Mouse (Mus musculus): Measurements from ENCODE around the gene Ptpn5. TPM values are rescaled to one million over a fixed set of nuclear protein-coding genes. Genes with fewer than 3 reads are reported as not detected.

Gene Ptpn5
- polyA plus RNA-seq, 1 experiment: 0.61 TPM

DNA sequence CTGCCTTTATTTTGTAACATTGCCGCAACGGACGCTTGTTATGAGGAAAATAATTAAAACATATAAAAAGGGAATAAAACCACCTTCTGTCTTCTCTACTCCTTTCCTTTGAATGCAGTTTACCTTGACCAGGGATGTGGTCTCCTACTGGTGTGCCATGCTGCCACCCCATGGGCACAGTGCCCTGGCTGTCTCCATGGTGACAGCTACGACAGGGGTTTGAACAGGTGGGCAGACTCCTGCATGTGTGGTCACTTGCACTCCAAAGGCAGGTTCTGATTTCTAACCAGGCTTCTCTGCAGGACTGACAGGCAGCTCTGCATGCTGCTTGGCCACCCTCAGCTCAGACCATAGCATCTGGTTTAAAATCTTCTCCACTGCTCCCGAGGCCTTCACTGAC lies 21.4 kb downstream of the Ptpn5 start:
- Histone ChIP-seq H3K36me3 (ENCODE audit: control insufficient read depth, insufficient read depth, low read length) (no peaks in the 10 kb centered on the region), H3K27ac (ENCODE audit: insufficient read depth, low read depth, low read length) (no peak overlapping the region), H3K4me3 (ENCODE audit: insufficient read depth, low read depth, low read length) (no peak overlapping the region), H3K4me1 (ENCODE audit: control insufficient read depth, insufficient read depth, low read length) (no peaks in the 10 kb centered on the region), H3K27me3 (replicated peaks; ENCODE audit: control insufficient read depth, insufficient read depth, low read length) (no peaks in the 10 kb centered on the region)
- whole genome bisulfite sequencing: 85% methylated on average over 5 of the region's 5 CpGs
- no peak for DNase-seq
- no peak for TF ChIP-seq POLR2A (IDR thresholded peaks at IDR 0.05; ENCODE audit: low read depth, low read length)
- no peak for TF ChIP-seq CTCF (conservative IDR thresholded peaks at IDR 0.05; ENCODE audit: insufficient read depth, insufficient read length, low read depth, low read length)

DNA sequence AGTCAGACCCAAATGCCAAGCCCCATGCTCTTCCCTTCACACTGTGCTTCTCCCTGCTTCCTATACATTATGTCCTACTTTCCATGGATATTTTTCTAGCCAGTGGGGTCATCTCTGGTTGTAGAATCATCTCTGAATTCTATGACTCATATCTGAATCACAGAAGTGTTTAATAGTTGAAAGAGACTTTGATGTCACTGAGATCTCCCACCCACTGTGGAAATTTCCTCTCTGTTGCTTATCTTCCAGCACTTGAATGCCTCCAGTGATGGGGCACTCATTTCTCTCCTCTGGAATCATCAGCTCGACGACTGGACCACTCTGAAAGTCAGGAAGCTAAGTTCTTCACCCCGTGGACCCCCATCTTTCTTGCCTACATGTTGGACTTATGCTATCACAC lies 22.4 kb downstream of the Ptpn5 start:
- no peak for TF ChIP-seq CTCF (conservative IDR thresholded peaks at IDR 0.05; ENCODE audit: insufficient read depth, insufficient read length, low read depth, low read length)
- no peak for TF ChIP-seq POLR2A (IDR thresholded peaks at IDR 0.05; ENCODE audit: low read depth, low read length)
- Histone ChIP-seq H3K27ac (ENCODE audit: insufficient read depth, low read depth, low read length) (no peak overlapping the region), H3K27me3 (replicated peaks; ENCODE audit: control insufficient read depth, insufficient read depth, low read length) (no peaks in the 10 kb centered on the region), H3K4me1 (ENCODE audit: control insufficient read depth, insufficient read depth, low read length) (no peaks in the 10 kb centered on the region), H3K36me3 (ENCODE audit: control insufficient read depth, insufficient read depth, low read length) (no peaks in the 10 kb centered on the region), H3K4me3 (ENCODE audit: insufficient read depth, low read depth, low read length) (no peak overlapping the region)
- DNase-seq: no peak
- 71% methylated on average over 3 of the region's 3 CpGs for WGBS

DNA sequence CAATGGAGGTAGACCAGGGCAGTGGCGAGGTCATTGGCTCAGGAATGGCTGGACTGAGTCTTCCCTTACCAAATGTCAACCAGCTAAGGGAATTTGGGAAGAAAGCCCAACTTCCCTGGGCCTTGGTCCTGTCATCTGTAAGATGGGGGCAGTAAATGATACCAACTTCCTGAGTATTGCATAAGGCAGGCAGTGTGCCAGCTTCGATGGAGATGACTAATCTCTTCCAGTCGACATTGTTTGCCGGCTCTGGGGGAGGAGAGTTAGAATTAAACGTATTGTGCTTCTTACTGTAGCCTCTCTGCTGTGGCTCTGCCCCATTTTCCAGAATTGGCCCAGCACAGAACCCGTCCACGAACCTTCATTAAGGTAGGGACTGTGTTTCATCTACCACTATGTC lies 23.0 kb downstream of the Ptpn5 start:
- no peak for TF ChIP-seq POLR2A (IDR thresholded peaks at IDR 0.05; ENCODE audit: low read depth, low read length)
- no peak for TF ChIP-seq CTCF (conservative IDR thresholded peaks at IDR 0.05; ENCODE audit: insufficient read depth, insufficient read length, low read depth, low read length)
- Histone ChIP-seq H3K4me3 (ENCODE audit: insufficient read depth, low read depth, low read length) (no peak overlapping the region), H3K27me3 (replicated peaks; ENCODE audit: control insufficient read depth, insufficient read depth, low read length) (no peaks in the 10 kb centered on the region), H3K27ac (ENCODE audit: insufficient read depth, low read depth, low read length) (no peak overlapping the region), H3K36me3 (ENCODE audit: control insufficient read depth, insufficient read depth, low read length) (no peaks in the 10 kb centered on the region), H3K4me1 (ENCODE audit: control insufficient read depth, insufficient read depth, low read length) (no peaks in the 10 kb centered on the region)
- 62% methylated on average over 7 of the region's 7 CpGs for WGBS
- DNase-seq: no peak

DNA sequence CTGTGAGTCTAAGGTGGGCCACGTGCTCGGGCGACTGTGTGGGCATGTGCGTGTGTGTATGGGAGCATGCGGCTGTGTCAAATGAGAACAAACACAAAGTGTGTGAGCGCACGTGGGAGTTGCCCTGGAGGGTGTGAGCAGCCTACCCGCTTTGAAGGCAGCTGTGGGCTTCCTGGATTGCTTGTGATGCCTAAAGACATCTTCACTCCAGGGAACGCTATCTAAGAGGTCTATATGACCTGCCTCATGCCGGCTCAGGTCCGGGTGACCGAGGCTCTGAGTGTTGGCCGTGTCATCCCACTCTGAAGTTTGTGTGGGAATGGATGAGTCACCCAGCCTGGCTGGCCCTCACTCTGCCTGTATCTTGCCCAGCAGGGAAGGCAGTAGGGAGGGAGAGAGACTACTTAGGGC lies 24.7 kb downstream of the Ptpn5 start:
- H3K4me1 ChIP-seq (ENCODE audit: control insufficient read depth, insufficient read depth, low read length): no peaks in the 10 kb centered on the region
- H3K4me3 ChIP-seq (ENCODE audit: insufficient read depth, low read depth, low read length): no peak overlapping the region
- 59% methylated on average over 13 of the region's 13 CpGs for WGBS
- no peak overlapping the region for H3K27ac ChIP-seq (ENCODE audit: insufficient read depth, low read depth, low read length)
- TF ChIP-seq CTCF (conservative IDR thresholded peaks at IDR 0.05; ENCODE audit: insufficient read depth, insufficient read length, low read depth, low read length): no peak
- TF ChIP-seq POLR2A (IDR thresholded peaks at IDR 0.05; ENCODE audit: low read depth, low read length): no peak
- no peaks in the 10 kb centered on the region for H3K36me3 ChIP-seq (ENCODE audit: control insufficient read depth, insufficient read depth, low read length)
- H3K27me3 ChIP-seq (replicated peaks; ENCODE audit: control insufficient read depth, insufficient read depth, low read length): no peaks in the 10 kb centered on the region
- no peak for DNase-seq

DNA sequence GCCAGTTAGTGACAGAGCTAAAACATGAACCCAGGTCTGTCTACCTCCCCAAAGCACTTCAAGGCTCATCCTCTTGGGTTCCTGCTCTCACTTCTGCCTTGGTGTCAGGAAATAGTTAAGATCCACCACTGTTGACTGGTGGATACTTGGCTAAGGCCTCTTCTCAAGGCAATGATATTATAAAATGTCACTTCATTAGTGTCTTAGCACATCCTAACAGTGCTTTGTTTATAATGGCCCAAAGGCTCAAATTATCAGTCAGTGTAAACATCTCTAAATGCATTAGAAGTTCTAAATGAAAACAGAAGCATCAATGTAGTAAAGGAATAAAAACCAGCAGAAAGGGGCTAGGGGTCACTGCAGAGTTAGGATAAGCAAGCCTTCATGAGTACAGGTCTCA lies 26.5 kb downstream of the Ptpn5 start:
- H3K27me3 ChIP-seq (replicated peaks; ENCODE audit: control insufficient read depth, insufficient read depth, low read length): no peaks in the 10 kb centered on the region
- no peak overlapping the region for H3K4me3 ChIP-seq (ENCODE audit: insufficient read depth, low read depth, low read length)
- no peak for DNase-seq
- no peaks in the 10 kb centered on the region for H3K36me3 ChIP-seq (ENCODE audit: control insufficient read depth, insufficient read depth, low read length)
- TF ChIP-seq CTCF (conservative IDR thresholded peaks at IDR 0.05; ENCODE audit: insufficient read depth, insufficient read length, low read depth, low read length): no peak
- no peak for TF ChIP-seq POLR2A (IDR thresholded peaks at IDR 0.05; ENCODE audit: low read depth, low read length)
- H3K27ac ChIP-seq (ENCODE audit: insufficient read depth, low read depth, low read length): no peak overlapping the region
- no peaks in the 10 kb centered on the region for H3K4me1 ChIP-seq (ENCODE audit: control insufficient read depth, insufficient read depth, low read length)

DNA sequence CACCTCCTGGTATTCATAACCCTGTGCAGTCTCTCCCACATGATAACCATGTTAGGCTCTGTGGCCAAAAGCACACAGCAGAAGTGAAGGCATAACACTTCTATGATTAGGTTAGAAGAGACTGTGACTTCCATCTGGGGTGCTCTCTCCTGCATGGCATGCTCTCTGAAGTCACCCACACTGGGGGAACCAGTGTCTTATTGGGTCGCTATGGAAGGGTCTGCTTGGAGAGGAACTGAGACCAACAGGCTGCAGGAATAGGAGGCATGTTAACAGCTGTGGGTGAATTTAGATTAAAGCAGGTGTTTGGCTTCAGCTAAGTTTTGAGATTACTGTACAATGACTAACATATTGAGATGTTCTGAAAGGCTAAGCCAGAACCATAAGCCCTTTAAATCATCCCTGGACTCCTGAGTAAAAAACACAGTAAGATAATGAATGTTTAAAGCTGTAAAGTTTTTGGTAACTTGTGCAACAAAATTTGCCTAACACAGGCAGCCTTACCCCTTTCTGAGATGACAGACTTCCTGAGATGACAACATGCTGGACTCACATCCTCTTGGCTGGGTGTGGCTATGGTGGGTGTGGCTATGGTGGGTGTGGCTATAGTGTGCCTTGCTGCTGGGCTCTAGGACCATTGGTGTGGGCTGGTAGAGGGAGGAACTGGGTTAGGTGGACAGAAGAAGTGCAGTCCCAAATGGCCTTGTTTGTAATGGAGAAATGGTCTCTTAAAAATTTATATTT lies 29.6 kb downstream of the Ptpn5 start:
- no peak overlapping the region for H3K4me3 ChIP-seq (ENCODE audit: insufficient read depth, low read depth, low read length)
- TF ChIP-seq POLR2A (IDR thresholded peaks at IDR 0.05; ENCODE audit: low read depth, low read length) (no peak), CTCF (conservative IDR thresholded peaks at IDR 0.05; ENCODE audit: insufficient read depth, insufficient read length, low read depth, low read length) (no peak)
- H3K36me3 ChIP-seq (ENCODE audit: control insufficient read depth, insufficient read depth, low read length): no peaks in the 10 kb centered on the region
- 82% methylated on average over 1 of the region's 1 CpGs for WGBS
- H3K27me3 ChIP-seq (replicated peaks; ENCODE audit: control insufficient read depth, insufficient read depth, low read length): no peaks in the 10 kb centered on the region
- no peak for DNase-seq
- no peak overlapping the region for H3K27ac ChIP-seq (ENCODE audit: insufficient read depth, low read depth, low read length)
- H3K4me1 ChIP-seq (ENCODE audit: control insufficient read depth, insufficient read depth, low read length): no peaks in the 10 kb centered on the region

DNA sequence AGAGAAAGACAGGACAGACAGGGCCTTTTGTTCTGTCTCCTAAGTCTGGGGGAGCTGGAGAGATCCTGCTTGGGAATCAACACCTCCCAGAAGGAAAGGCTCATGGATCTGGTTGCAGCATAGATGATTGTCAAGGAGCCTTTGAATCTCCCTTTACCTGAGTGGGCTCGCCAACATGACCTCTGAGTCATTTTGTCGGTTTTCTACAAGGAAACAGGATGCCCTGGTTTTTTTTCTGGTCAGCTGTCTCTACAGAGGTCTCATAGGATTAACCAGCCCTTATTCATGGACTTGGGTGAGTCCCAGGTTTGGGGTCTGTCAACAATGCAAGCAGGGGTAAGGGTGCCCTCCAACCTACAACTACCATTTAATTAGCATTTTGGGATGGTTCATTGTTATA lies 30.5 kb downstream of the Ptpn5 start:
- TF ChIP-seq POLR2A (IDR thresholded peaks at IDR 0.05; ENCODE audit: low read depth, low read length) (no peak), CTCF (conservative IDR thresholded peaks at IDR 0.05; ENCODE audit: insufficient read depth, insufficient read length, low read depth, low read length) (no peak)
- H3K4me1 ChIP-seq (ENCODE audit: control insufficient read depth, insufficient read depth, low read length): no peaks in the 10 kb centered on the region
- no peaks in the 10 kb centered on the region for H3K27me3 ChIP-seq (replicated peaks; ENCODE audit: control insufficient read depth, insufficient read depth, low read length)
- no peak overlapping the region for H3K27ac ChIP-seq (ENCODE audit: insufficient read depth, low read depth, low read length)
- WGBS: 40% methylated on average over 2 of the region's 2 CpGs
- H3K4me3 ChIP-seq (ENCODE audit: insufficient read depth, low read depth, low read length): no peak overlapping the region
- no peaks in the 10 kb centered on the region for H3K36me3 ChIP-seq (ENCODE audit: control insufficient read depth, insufficient read depth, low read length)
- DNase-seq: no peak

Measured in kidney, adult 2 months (tissue).